Mouse (Mus musculus): ENCODE data around the gene Kif3a.

The Kif3a gene

DNA sequence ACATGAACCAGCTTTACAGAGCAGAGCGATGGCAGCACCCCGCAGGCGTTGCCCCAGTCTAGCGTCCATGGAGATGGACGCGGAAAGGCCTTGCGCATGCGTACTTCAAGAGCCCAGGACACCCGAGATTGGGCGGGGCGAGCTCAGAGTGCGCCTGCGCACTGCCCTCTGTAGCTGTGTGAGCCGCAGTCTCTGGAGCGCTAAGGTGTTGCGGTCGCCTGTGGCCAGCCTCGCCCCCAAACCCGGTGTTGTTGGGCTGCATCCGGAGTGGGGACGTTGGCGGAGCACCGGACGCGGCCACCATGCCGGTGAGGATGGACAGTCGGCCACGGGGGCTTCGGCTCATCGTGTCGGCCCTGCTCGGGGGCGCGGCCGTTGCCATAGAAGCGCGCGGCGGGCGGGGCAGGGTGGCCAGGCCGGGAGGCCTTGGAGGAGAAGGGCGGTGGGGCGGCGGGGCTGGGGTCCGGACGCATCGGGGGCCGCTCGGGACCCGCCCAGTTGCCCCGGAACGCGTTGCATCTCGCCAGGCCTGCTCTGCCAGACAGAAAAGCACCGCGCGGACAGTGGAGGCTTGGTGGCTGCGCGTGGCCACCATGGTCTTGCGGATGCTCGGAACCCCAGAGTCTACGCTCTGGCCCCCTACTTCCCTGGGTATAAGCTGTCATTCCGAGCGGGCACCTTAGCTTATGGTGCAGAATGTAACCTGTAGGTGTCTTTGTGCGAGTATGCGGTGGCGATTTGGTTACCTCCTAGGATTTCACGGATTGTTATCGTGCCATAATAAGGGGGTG lies at the start of gene Kif3a:
Gene Kif3a (plus strand): TSS at position 156 of the 791 bp plus-strand sequence.
- peak; percentile 96 for DNase-seq

DNA sequence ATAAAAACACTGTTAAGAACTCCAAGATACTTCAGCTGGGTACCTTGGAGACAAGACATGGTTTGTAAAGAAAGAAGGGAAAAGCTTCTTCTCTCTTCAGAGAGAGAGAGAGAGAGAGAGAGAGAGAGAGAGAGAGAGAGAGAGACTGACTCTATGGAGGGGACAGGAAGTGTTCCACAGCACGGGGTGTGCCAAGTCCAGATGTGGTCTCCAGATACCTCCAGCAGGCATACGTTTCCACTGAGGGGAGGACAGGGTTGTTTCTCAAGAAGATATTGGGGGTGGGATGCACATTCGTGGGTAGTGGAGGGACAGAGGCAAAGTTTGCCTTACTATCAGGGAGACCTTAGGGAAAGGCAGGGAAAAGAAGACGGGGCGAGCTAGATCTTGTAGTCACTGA lies 48.4 kb upstream of the Kif3a start:
- DNase-seq: no peak

DNA sequence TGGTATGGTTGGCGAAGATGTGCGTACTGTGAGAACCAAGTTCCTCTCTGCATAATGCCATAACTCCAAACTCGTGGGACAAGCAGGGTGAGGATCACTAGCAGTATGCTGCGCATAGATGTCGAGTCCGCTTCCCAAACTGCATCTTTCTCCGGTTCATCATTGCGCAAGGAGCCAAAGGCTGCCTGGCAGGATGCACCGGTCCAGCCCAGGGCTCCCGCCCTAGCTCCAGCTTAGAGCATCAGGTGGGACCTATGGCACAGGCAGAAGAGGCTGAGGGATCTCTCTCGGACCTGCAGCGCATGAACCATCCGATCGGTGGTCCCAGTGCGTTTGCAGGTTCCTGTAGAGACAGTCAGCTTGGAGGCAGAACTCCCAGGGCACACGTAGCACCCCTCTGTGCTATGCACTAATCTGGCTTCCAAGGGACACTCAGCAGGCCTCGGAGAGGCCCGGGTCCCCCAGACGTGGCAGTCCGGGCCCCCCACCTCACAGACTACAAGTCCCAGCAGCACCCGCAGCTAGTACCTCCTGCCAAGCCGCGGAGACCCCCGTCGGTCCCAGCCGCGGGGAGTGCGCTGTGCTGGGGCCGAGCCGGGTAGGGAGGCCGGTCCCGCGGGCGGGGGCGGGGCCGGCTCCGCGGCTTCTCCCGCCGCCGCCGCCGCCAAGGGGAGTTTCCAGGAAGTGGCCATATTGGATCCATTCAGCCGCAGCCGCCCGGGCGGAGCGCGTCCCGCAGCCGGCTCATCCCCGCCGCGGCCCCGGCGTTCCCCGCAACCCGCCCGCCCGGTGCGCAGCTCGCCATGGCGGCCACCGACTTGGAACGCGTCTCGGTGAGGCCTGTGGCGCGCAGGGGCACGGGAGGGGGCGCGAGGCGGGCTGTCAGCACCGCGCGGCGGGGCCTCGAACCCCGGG lies 47.7 kb upstream of the Kif3a start, which contains the start of gene Sept8:
Gene Sept8 (plus strand): TSS at position 51 of the 915 bp plus-strand sequence.
- peak; percentile 73 for DNase-seq

DNA sequence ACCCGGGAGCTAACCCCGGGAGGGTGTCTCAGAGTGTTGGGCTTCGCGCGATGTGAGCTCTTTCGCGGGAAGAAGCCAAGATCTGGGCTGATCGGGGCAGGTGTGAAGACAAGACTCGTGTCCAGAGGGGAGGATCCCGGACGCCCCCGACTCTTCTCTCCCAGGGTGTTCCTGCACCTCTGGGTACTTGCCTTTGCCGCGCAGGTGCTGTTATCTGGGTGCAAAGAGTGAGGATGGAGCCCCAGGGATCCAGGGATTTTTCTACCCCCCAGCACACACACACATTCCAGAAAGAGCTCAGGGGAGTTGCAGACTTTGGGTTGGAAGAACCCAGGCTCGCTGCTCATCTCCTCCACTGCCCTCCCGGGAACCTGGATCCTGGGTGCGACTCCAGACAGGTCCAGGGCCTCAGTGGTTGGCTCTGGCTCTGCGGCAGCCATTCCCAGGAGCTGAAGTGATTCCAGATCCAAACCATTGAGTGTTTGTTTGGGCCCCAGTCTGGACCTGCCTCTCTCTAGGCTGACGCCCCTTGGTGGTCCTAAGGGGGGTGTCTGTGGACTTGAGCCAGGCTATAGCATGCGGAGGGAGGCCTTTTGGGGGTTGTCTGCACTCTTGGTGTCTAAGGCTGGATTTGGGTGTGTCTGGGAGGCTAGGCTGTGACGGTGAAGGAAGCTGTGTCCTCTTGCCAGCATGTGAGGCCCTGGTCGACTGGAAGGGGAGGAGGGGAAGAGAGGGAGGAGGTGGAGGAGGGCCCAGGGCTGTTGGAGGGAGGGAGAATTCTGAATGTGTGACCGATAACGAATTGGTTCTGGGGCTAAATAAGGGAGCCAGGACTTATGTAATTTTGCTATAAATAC lies 46.8 kb upstream of the Kif3a start:
- peak; percentile 74 for DNase-seq

DNA sequence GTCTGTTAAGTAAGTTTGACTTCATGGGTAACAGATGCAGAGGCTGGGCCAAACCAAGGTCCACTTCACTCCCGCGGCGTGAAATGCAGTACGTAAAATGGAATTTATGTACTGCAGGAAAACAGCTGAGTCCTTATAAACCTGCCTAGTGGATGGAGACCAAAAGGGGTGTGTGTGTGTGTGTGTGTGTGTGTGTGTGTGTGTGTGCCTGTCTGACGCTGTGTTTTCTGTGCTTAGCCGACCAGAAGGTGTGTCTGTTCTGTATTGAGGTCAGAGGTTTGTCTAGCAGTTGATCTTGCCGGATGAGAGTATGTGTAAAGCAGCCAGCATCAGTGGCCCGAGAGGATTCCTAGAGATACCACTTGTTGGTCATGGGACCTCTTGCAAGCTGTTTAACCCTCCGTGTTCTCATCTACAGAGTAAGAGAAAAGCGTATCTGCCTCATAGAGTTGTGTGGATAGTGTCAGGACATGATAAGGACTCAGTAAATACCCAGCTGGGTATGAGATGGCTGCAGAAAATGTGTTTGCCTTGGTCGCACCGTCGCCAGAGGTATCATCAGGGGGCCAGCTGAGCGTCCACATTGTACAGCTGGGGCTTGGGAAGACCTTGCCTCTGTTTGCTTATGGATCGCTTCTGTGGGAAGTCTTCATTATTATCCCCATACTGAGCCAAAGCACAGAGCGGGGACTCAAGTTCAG lies 45.9 kb upstream of the Kif3a start:
- DNase-seq: no peak

DNA sequence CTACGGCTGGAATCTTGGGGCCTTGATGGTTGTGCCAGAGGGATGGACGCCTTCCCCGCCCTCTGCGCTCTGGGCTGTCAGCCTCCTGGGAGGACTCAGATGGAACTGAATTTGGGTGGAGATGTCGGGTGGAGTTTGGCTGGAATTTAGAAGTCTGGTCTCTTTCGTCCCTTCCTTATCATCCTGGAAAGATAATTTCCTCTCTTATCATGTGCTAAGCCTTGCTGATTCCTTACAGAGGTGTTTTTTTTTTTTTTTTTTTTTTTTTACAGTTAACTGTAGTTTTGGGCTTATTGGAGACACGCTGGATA lies 45.4 kb upstream of the Kif3a start:
- no peak for DNase-seq

DNA sequence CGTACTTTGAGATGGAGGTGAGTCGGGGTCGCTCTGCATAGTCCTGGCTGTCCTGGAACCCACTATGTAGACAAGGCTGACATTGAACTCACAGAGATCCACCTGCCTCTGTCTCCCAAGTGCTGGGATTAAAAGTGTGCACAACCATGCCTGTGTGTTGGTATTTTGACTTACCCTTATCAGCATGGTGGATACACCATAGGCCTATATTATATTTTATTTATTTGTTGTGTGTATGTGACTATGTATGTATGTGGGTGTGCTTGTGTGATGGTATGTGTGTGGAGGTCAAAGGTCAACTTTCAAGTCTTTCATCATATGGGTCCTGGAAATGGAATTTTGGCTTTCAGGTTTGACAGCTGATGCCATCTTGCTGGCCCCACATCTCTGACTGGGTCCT lies 44.8 kb upstream of the Kif3a start:
- DNase-seq: no peak

DNA sequence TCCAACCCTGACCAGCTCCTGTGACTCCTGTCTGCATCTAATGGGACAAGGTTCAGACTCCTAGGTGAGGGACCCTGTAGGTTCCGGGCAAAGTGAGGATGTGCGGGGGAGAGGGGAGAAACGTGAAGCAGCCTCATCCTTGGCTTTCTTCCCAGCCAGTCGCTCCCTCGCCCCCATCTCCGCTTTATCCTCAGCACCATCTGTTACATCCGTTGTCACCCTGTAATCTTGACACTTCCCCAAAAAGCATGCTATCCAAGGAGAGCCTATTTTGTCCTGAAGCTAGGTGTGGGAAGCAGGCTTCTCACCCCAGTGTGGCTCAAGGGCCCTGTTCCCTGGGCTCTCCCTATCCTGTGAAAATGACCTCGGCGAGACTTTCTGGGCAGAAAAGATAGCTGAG lies 44.2 kb upstream of the Kif3a start:
- DNase-seq: peak; percentile 78

DNA sequence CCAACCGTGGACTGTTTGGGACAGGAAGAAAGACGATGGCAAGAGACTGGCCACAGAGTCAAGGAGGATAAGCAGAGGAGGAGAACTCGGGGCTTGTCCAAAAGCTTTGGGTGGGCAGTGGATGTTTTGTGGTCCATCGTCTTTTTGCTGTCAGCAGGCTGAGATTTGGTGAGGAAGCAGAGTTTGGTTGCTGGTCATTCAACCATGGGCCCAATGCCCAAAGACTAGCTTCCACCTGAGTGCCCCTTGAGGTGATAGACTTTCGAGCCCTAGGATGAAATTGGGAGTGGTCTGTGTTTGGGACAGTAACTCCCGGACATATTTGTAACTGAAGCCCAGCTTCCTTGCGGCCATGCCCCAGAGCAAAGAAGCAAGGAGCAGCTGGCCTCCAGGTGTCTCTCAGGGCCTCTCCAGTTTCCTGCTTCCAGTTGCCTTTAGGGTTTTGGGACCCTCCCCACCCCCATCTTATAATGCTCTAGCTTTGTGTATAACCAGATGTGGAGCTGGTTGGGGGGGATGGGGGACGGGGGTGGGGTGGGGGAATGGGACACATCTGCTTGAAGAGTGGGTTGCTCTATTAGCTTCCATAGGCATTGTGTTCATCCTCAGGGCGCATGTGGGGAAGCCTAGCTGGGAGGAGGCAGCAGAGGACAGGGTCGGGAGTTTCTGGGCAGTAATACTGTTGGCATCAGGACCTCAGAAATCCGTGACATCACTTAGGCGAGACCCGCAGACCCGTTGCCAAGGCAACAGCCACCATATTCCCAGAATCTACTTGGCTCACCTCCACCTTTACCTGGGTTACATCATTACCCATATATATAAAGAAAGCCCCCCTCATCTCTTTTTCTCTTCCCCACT lies 43.4 kb upstream of the Kif3a start:
- DNase-seq: no peak

DNA sequence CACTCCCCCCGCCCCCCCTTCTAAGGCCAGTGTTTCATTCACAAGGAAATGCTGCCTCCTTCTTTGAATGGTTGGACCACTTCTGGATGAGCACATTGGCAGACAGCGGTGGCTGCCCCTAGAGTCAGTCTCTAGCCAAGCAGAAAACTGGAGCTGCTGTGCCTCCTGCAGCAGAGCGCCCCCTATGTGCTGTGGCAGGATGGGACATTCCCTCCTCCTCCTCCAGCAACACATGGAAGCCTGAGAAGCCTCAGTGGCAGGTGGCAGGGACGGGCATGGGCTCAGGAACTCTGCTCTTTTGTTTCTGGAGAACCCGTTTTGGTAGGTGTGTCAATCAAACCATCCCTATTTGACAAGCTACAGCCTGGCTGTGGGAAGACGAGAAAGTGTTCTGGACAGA lies 42.3 kb upstream of the Kif3a start:
- DNase-seq: no peak

DNA sequence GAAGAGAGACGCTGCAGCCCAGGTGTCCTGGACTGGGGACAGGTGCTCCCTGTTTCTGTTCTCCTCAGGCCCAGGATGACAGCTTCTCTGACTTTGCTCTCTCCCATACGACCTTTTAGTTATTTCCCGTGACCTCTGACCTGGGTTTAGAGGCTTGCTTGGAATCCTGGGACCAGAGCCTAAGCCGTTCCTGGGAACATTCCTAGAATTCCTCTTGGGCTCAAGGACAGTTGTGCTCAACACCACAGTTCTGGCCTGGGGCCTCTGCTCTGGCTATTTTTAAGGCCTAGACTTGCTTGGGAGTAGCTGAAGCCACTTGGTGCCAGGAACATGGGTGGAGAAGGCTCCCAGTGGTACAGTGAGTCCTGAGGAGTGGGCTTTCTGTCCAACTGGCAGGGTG lies 41.7 kb upstream of the Kif3a start:
- no peak for DNase-seq

DNA sequence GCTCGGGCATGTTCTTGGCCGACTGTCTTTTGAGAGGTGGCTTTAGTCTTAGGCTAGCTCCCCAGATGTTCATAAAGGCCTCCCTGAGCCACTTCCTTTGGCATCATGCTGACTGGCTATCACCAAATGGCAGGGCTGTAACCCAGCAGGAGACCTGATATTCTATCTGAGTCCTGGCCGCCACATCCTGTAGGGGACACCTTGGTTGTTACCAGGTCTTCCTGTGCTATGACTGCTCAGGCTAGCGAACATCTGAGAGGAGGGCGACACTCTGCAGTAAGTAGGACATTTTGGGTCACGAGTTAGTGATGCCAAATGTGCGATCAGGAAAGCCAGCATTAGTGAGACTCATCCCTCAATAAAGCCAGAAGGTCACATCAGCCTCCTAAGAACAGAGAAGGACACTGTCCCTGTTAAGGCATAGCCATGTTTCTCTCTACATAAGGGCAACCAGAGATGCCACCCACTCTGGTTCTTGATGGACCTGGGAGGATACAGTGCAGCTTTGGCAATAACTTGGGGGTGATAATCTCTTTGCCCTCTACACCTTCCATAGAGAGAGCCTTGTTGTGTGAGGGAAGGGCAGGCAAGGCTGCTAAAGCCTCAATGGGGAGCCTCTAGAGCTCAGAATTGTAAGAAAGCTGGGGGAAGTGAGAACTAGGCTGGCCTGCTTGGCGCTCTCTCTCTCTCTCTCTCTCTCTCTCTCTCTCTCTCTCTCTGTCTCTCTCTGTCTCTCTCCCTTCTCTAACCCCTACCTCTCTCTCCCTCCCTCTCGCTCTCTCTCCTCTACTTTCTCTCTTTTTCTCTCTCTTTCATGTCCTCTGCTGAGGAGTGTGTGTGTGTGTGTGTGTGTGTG lies 38.6 kb upstream of the Kif3a start:
- no peak for DNase-seq

DNA sequence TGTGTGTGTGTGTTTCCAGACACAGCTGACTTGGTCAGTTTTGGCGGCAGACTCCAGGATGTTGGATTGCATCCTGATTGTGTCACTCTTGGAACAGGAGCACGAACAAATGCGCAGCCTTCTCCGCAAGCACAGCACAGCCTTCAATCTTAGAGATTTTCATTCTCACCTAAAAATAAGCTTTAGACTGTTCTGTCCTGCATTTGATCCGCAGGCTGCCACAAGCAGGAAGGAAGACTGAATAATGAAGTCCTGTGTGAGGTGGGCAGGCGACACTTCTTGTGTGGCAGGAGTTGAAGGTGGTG lies 38.0 kb upstream of the Kif3a start:
- peak; percentile 81 for DNase-seq

DNA sequence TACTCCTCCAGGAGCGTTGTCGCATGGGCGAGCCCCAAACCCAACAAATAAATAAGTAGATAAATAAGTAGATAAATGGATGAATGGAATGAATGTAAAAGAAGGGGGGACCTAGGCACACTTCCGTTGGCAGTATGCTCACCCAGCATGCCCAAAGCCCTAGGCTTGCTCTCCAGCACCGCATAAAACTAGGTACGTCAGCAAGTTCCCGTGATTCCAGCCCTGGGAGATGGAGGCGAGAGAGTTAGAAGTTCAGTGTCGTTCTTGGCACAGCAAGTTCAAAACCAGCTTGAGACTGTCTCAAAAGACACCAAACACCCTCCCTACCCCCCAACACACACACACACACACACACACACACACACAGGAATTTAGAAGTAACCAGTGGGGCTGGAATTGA lies 37.2 kb upstream of the Kif3a start:
- DNase-seq: no peak

DNA sequence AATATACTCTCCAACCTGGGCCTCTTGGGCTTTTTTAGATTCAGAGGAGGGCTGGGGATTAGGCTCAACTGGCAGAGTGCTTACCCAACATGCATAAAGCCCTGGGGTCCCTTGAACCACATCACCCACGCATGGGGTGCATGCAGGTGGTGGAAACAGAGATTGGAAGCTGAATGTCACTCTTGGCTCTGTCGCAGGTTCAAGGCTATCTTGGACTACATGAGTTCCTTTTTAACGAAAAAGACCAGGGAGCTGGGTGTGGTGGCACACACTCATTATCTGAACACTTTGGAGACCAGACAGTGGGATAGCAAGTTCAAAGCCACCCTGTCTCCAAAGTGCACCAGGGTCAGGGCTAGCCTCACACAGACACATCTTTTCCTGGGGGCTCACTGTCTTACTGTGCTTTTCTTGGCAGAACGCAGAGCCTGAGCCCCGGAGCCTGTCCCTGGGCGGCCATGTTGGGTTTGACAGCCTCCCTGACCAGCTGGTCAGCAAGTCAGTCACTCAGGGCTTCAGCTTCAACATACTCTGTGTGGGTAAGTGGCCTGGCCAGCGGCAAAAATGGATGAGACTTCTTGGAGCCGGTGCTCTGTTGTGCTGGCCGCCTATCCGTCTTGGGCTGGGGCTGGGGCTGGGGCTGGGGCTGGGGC lies 35.5 kb upstream of the Kif3a start:
- DNase-seq: no peak

DNA sequence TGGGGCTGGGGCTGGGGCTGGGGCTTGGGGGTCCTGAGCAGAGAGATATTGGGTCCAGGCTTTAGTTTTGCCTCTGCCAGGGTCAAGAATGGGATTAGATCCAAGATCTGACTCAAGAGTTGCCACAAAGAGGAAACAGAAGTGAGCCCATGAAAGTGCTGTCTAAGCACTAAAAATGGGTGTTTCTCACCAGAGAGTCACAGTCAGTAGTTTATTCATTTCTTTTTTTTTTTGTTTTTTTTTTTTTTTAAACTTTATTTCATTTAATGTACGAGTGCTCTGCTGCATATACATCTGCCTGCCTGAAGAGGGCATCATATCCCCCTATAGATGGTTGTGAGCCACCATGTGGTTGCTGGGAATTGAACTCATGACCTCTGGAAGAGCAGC lies 35.0 kb upstream of the Kif3a start:
- DNase-seq: no peak

DNA sequence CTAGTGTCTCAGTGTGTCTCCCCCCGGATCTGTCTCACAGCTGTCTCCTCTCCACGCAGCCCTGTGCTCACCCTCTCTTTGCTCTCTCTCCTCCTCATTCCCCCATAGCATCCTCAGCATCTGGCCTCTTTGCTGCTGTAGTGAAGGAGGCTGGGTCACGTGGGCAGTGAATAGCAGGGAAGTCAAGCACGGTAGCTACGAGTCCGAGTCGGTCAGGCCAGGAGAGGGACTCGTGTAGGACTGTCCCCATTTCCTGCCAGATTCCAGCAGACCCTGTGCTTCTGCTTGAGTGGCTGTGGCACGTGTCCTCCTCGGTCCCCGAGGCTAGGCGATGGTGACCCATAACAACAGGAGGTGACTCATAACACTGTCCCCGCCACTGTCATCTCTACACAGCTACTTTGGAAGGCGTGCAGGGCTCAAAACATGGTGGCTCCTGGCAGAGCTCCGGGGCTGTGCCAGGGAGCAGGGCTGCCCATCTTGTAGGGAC lies 28.1 kb upstream of the Kif3a start:
- DNase-seq: no peak

DNA sequence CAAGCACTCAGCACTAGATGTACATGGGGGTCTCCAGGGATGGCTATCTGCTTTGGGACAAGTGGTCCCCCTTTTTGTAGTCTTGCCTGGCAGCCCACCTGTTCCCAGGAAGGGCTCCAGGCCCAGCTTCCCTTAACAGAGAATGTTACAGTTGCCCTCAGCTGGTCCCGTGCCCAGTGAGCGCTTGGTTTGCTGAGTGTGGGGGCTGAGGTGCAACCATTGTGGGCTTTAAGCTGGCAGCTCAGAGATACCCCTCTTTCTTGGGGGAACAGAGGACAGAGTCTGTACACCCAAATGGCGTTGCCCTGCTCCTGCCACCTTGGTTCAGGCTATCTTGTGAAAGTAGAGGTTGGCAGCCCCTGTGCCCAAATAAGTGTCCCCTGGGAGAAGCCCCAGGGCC lies 26.8 kb upstream of the Kif3a start:
- DNase-seq: no peak

DNA sequence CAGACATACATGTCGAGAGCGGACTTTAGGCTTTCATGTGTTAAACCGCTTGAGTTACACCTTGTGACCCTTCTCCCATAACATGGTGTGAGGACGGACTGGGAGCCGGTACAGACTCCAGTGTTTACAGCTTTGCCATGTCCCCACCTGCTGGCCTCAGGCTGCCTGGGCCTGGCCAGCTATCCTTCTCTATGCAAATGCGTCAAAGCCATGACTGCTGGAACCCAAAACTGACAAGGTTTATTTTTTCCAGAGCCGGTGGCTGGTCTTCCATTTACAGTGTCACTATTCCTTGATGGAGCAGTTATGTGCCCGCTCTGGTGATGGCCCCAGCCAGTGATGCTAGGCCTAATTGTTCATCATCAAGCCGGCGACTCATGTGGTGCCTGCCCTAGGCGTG lies 26.0 kb upstream of the Kif3a start:
- peak; percentile 35 for DNase-seq

DNA sequence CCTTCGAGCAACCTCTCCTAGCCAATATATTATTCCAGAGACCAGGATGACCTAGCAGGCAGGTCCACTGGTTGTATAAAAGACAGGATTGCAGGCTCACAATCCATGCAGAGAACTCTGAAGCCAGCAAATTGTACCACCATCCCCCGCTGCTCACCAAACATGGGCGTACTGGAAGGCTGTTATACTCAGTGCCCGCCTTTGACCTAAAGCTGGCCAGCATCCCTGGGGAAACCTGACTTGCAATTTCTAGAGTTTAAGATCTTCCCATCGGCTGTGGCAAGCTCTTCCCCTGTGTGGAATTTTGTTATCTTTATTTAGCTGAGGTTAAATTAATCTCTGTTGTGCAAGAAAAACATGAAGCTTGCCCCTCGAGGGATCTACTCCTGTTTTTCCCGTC lies 24.2 kb upstream of the Kif3a start:
- no peak for DNase-seq
